Mouse (Mus musculus) retina, postnatal 7 days (tissue): Measurements from ENCODE around the gene Wt1.

Source experiments
- DNase-seq: peaks from one replicate; pipeline ENCODE4 v3.0.0-alpha.2; 2012; ENCODE audit warnings: low read depth, low spot score

Wt1 gene

GRCm38 (mm10) chr2:105126691-105127530 is 582 bp downstream of the Wt1 start:
- DNase-seq, result no peak

- no peak for DNase-seq
Observed at GRCm38 (mm10) chr2:105127531-105128480, 1.5 kb downstream of the Wt1 start.

GRCm38 (mm10) chr2:105128564-105128963 is 2.2 kb downstream of the Wt1 start:
- DNase-seq, result no peak

- DNase-seq, result no peak
Observed at GRCm38 (mm10) chr2:105130351-105131060, 4.2 kb downstream of the Wt1 start.

GRCm38 (mm10) chr2:105131061-105131810 is 4.9 kb downstream of the Wt1 start:
- no peak for DNase-seq

GRCm38 (mm10) chr2:105131811-105132100 is 5.4 kb downstream of the Wt1 start:
- DNase-seq, result no peak

GRCm38 (mm10) chr2:105132300-105132699 is 6.0 kb downstream of the Wt1 start:
- no peak for DNase-seq

GRCm38 (mm10) chr2:105132933-105133795 is 6.8 kb downstream of the Wt1 start:
- DNase-seq, result no peak

- no peak for DNase-seq
Observed at GRCm38 (mm10) chr2:105134296-105134695, 8.0 kb downstream of the Wt1 start.

- DNase-seq, result no peak
Observed at GRCm38 (mm10) chr2:105139471-105139870, 13.1 kb downstream of the Wt1 start.

- no peak for DNase-seq
Observed at GRCm38 (mm10) chr2:105141371-105141770, 15.0 kb downstream of the Wt1 start.

- DNase-seq, result no peak
Observed at GRCm38 (mm10) chr2:105143731-105144130, 17.4 kb downstream of the Wt1 start.

- DNase-seq, result no peak
Observed at GRCm38 (mm10) chr2:105151544-105151943, 25.2 kb downstream of the Wt1 start.

- DNase-seq, result no peak
Observed at GRCm38 (mm10) chr2:105153046-105153445, 26.7 kb downstream of the Wt1 start.

- DNase-seq, result no peak
Observed at GRCm38 (mm10) chr2:105160949-105161348, 34.6 kb downstream of the Wt1 start.

GRCm38 (mm10) chr2:105162763-105163162 is 36.4 kb downstream of the Wt1 start:
- DNase-seq, result no peak

- no peak for DNase-seq
Observed at GRCm38 (mm10) chr2:105168137-105168536, 41.8 kb downstream of the Wt1 start.

GRCm38 (mm10) chr2:105174254-105174653 is 47.9 kb downstream of the Wt1 start:
- DNase-seq, result no peak

GRCm38 (mm10) chr2:105178871-105179270 is 52.5 kb downstream of the Wt1 start:
- no peak for DNase-seq

GRCm38 (mm10) chr2:105182501-105182900 is 56.2 kb downstream of the Wt1 start:
- DNase-seq, result no peak
